Mouse (Mus musculus): ENCODE results near the gene 1700017B05Rik.

GRCm38 (mm10) chr9:57271081-57271480 lies 8.7 kb upstream of the 1700017B05Rik start:
- TF ChIP-seq CTCF (IDR thresholded peaks at IDR 0.05; ENCODE audit: extremely low read depth, insufficient read length, insufficient replicate concordance, low read depth, low read length) (no peak), POLR2A (IDR thresholded peaks at IDR 0.05; ENCODE audit: low read depth, low read length) (no peak)

Data from small intestine, adult 2 months (tissue).